Mouse (Mus musculus): ENCODE measurements at regions not wholly inside any gene's neighbourhood (a gene's known extent, or its start where the extent isn't known, plus 50 kb on each side); places are given as distances from the start of the nearest gene placed in this dataset.

- DNase-seq (ENCODE audit: low spot score) = no peak
Observed at GRCm38 (mm10) chr8:65208791-65209190, 79.4 kb upstream of the BC030870 start.

GRCm38 (mm10) chr8:65206202-65206601 is 76.8 kb upstream of the BC030870 start:
- no peak for DNase-seq (ENCODE audit: low spot score)

- no peak for DNase-seq (ENCODE audit: low spot score)
Observed at GRCm38 (mm10) chr8:65194656-65195055, 65.3 kb upstream of the BC030870 start.

- no peak for DNase-seq (ENCODE audit: low spot score)
Observed at GRCm38 (mm10) chr8:65194231-65194630, 64.9 kb upstream of the BC030870 start.

- peak; percentile 70 for DNase-seq (ENCODE audit: low spot score)
Observed at GRCm38 (mm10) chr8:65182346-65182745, 53.0 kb upstream of the BC030870 start.

GRCm38 (mm10) chr8:65180447-65180846 is 51.1 kb upstream of the BC030870 start:
- DNase-seq (ENCODE audit: low spot score) = peak; percentile 55
